Mouse (Mus musculus) kidney, adult 8-10 months (tissue): ENCODE results near the gene Hesx1.

ENCODE experiments used
- DNase-seq, 2 experiments: peaks; one replicate each; pipeline ENCODE4 v3.0.0; 2022

The Hesx1 gene

DNA sequence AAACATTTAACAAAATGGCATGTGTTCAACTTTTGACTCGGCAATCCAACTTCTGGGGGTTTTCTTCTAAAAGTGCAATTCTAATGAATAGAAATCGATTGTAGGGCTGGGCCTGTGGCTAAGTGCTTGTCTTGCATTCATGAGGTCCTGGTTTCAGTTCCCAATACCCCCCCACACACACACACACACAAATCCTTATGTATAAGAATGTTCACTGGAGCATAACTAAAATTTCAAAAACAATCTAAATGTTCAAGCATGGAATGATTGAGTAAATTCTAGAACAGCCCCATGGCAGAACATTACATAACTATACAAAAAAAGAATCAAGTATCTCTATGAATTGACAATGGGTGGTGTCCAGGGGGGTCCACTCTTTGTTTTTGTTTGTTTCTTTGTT is 23.7 kb downstream of the Hesx1 start:
- DNase-seq: no peak

DNA sequence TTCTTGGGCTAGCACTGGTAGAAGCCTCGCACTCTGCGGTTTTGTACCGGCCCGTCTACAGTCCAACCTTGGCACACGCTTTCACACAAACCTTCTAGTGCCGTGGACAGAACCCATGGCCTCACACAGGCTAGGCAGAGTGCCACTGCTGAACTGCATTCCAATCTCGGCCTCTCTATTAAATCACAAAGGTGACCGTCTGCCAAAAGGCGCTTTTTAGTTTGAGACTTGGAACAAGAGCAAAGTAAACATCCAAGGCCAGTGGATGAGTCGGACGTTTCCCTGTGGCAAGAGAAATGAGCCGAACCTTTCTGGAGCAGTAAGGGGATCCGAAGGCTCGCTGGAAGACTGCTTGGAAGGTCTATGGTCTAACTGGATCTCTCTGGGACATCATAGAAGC is 25.6 kb downstream of the Hesx1 start:
- peak in 1 of 2 experiments; percentile 31 for DNase-seq

DNA sequence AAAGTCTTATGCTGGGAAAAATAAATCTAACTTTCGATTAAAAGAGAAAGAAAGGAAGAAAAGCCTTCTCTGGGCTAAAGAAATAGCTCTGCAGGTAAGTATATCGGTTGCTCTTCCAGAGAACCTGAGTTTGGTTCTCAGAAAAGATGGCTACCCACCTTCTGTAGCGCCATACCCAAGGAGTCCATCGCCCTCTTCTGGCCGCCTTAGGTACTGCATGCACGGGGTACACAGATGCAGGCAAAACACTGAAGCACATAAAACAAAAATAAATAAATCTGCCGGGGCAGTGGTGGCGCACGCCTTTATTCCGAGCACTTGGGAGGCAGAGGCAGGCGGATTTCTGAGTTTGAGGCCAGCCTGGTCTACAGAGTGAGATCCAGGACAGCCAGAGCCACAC is 28.7 kb downstream of the Hesx1 start:
- peak in 1 of 2 experiments; percentile 80 for DNase-seq

DNA sequence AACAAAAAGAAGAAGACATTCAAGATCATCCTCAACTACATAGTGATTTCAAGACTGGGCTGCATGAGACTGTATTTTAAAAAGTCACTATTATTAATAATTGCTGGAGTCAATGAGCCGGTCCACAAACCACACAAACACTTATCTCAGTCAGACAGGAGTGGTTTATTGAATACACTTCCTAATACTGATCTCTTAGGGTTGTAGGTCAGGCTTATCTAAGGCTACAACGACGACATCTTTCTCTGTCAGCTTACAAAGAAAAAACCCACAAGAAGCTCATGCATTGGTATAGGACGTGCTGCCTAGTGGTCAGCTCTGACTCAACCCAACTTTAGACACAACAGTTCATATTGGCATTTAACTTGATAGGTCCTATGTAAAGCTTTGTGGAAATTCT is 30.4 kb downstream of the Hesx1 start:
- no peak for DNase-seq

DNA sequence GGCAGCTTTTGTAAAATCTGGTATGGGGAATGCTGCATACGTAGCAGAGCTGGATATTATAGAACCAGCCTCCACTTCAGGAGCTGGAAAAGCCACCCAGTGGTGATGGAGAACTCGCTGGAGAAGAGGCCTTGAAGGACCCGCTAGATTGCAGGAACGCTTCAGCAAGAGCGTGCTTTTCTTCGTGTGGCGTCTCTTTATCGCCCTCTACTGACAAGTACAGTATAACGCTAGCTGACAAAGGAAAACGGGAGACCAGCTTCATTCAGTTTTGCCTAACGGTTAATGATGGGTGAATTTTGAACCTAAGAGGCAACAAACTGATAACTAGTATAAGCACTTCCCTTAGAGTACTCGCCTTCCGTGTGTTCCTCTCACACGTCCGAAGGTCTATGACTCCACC is 35.6 kb downstream of the Hesx1 start:
- peak in 1 of 2 experiments; percentile 33 for DNase-seq

DNA sequence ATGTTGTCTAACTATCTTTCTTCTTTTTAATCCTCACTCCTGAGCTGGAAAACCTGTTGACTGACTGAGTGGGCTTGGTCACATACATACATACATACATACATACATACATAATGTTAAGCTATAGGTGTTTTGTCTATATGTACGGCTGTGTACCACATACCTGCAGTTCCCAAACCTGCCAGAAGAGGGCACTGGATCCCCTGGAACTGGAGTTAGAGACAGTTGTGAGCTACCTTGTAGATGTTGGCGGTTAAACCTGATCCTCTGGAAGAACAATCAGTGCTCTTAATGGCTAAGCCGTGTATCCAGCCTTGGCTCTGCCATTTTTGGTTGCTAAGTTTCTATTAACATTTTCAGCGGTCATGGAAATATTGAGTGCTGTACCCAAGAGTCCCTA is 36.9 kb downstream of the Hesx1 start:
- DNase-seq: peak; percentile 63 to 89

DNA sequence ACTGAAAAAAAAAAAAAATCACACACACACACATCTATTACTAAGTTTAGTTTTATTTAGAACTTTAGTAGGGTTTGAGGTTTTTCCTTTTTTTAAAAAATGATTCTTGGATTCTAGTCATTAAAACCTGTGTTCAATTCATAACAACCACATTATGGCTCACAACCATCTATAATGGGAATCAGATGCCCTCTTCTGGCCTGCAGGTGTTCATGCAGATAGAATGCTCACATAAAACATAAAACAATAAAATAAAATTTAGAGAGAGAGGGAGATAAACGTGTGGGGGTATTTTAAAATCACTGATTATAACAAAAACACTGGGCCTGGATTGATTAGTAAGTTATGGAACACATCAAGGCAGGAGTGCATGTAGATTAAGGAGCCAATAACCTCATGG is 43.3 kb downstream of the Hesx1 start:
- no peak for DNase-seq

DNA sequence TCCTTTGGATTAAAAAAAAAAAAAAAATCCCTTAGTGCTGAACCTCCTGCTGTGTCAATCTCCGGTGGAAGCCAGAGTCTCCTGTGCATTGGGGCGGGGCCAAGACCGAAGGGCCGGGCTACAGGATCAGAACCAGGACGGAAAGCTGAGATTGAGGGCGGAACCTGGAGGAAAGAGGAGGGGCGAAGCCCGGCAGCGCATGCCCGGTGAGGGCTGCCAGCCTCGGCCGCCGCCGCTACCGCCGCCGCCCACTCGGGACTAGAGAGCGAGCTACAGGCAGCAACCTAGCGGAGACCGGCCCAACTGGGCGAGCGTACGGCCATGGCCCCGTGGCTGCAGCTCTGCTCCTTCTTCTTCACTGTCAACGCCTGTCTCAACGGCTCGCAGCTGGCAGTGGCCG is 44.6 kb downstream of the Hesx1 start, which contains the start of gene Il17rd:
Gene Il17rd, plus strand, starts transcription at position 159 of the 400 bp plus-strand sequence.
- peak; percentile 96 to 97 for DNase-seq

DNA sequence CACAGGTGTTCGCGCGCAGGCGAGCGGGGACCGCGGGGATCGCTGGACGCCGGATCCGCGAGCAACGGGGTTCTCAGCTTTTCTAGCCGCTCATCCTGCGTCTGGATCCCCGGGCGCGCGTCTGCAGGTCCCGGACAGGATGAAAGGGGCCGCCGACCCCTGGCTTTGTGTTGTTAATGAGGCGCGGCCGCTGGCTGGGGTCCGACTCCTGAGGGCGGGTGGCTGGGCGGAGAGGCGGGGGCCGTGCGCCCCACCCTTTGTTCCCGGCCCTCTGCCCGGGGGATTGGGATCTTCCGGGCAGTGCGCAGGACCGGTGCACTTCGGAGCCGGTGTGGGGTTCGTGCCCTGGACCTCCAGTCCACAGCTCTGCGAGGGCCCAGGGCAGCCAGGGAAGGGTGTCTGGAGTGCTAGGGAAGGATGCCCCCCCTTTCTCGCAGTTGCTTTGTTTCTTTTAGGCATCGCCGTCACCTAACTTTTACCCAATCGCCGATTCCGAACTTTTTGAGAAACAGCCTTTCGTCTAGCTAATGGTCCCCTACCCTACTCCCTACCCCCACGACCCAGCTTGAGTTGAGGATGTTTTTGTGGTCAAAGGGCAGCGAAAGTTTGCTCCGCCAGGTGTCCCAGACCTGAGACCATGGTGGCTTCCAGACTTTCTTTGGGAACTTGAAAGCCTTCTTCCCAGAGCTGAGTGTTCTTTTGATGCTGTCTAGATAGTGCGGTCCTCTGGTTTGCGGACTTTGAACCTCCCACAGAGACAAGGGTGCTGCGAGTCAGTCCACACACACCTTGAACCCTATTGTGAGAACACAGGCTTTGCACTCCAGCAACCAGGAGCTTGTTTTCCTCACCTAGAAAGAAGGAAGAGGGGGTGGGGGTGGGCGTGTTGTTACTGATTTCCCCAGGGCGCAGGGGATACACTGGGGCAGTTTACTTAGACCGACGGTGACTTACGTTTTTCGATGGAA is 45.3 kb downstream of the Hesx1 start:
- DNase-seq: no peak

DNA sequence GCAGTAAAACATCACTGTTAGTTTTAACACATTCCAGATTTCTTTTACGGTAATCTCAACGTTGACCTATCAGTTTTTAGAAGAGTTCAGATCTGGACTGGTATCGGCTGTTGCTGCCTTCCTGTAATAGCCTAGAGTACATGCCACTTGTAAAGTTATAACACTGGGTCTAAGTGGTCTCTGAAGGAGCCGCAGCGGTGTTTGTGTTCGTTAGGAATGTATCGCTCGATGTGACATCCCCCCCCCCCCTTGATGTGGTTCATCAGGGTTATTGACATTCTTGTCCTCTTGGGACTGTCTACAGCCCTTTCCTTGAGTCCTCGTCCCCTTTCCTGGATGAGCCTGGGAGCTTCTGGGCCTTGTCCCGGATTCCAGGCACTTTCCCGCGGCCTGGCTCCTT is 46.2 kb downstream of the Hesx1 start:
- no peak for DNase-seq

DNA sequence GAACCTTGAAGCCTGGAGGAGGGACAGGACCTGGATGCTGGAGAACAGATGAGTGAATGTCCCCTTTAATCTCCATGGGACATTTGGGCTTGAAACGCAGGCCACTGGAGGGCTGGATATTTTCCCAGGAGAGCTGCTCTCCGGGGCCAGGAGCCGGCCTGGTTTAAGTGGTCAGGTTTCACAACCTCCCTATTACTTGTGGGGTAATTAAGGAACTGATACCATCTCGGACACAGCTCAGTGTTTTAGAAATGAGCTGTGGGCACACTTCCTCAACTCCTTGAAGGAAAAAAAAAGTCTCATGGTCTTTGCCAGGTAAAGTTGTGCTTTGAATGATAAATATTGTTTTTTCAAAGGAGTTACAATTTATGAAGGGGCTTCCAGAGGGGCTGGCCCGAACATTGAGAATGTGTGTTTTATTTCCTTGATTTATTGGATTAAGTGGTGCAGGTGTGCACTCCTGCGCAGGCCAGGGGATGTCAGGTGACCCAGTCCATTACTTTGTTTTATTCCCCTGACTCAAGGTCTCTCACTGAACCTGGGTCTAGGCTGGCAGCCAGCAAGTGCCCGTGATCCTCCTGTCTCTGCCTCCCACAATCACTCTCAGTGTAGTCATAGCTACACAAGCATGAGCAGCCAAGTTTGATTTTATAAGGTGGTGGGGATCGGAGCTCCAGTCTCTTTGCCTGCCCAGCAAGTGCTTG is 48.2 kb downstream of the Hesx1 start:
- DNase-seq: peak; percentile 57 to 64

DNA sequence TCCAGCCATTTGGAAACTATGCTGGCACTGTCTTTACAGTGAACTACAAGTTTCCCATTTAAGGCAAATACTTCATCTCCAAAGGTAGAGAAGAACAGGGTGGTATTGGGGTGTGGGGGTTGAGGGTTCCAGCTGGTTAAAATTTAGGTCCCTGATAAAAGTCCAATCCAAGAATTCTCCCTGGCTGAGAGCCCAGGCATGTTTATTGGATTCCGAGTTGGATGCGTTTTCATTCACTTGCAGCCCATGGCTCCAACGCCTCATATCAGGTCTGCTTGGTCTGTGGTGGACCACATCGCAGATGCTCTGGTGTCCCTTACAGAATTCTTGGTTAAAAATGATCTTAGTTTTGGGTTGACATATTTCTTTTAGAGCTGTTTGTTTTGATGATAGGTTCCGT is 49.2 kb downstream of the Hesx1 start:
- DNase-seq: peak; percentile 57 to 71

DNA sequence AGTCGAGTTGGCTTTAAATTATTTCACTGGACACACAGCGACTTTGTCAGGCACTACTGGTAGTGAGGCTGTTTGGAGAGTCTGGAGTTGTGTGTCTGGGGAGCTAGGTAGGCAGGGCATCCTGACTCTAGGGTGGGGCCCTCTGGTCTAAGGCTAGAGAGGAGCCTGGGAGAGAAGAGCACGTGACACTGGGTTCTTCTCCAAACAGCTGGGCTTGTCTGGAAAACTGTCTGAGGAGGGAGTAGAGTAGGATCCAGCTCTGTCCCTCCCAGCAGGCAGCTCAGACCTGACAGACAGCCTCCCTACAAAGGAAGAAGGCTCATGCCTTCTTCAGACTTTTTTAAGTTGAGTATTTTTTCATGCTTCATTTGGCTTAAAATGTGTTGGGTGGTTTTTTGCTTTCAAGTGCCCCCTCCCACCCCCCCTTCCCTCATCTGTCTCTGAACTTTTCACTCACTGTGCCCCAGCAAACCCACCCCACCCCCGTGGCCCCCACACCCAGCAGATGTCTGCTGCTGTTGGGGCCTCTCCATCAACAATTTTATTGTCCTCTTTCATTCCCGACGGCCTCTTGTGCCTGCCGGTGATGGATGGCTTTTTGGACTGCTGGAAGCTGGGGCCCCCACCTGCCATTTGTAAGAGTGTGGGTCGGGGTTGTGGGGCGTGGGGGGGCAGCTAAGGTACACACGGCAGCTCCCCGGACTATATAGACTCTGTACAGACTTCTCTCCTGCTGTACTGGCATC is 50.2 kb downstream of the Hesx1 start:
- DNase-seq: no peak

DNA sequence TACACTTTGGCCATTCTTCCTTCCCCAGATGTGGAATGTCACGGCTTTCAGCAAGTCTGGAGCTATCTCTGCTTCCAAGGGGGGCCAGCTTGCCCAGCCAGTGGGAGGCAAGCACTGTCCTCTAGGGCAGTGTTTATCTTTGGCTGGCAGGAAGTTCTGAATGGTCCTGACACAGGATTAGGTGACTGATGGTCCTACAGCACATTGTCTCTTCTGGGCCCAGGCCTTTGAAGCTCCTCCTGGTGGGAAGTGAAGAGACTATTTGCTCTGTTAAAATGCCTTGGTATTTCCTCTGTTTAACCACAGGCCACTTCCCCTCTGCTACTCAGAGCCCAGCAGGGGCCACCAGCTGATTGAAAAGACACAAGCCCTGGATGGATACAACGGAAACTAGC is 50.7 kb downstream of the Hesx1 start:
- DNase-seq: no peak

DNA sequence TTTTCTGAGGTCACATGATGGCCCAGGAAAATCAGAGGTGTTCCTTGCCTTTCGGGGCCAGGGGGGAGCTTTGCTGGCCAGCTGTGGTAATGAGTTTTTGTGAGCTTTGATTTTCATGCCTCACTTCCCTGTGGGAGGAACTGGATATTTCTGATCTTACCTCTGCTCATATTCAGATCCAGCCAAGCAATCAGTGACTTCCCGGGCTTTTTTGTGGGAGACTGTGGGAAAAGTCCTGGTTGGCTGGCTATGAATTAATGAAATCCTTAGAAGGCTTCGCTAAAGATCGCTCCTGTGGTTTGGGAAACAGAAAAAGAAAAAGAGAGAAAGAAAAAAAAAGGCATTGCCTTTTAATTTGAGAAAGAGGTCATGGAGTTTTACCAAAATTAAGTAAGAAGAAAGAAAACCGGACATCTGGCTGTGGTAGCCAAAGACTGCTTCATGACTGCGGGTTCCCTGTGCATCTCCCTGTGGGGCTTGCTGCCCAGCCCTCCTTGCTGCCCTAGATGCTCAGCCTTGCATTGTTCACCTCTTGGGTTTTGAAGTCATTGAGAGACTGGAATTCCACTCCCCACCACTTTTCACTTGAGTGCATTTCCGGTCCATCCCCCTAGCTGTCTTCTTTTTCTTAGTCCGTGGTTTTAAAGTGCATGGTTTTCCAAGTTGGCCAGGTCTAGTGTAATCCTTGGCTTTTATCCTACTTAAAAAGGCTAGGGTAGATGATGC is 54.2 kb downstream of the Hesx1 start:
- DNase-seq: no peak

DNA sequence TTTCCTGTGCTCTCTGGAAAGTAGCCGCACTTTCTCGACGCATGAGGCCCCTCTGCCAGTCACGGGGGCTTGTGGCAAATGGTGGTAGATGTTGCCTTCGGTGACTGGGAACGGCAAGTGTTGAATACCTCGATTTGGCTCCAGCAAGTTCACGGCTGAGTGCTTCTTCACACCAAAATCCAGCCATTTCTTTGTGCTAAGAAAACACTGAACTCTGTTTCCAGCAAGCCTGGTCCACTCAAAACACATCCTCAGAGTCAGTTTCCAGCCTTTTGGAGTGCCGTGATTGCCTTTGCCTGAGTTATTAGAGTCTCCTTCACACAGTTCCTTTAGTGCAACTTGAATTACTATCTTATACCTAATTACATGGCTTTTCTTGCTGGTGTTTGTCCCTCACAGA is 55.8 kb downstream of the Hesx1 start:
- DNase-seq: no peak

DNA sequence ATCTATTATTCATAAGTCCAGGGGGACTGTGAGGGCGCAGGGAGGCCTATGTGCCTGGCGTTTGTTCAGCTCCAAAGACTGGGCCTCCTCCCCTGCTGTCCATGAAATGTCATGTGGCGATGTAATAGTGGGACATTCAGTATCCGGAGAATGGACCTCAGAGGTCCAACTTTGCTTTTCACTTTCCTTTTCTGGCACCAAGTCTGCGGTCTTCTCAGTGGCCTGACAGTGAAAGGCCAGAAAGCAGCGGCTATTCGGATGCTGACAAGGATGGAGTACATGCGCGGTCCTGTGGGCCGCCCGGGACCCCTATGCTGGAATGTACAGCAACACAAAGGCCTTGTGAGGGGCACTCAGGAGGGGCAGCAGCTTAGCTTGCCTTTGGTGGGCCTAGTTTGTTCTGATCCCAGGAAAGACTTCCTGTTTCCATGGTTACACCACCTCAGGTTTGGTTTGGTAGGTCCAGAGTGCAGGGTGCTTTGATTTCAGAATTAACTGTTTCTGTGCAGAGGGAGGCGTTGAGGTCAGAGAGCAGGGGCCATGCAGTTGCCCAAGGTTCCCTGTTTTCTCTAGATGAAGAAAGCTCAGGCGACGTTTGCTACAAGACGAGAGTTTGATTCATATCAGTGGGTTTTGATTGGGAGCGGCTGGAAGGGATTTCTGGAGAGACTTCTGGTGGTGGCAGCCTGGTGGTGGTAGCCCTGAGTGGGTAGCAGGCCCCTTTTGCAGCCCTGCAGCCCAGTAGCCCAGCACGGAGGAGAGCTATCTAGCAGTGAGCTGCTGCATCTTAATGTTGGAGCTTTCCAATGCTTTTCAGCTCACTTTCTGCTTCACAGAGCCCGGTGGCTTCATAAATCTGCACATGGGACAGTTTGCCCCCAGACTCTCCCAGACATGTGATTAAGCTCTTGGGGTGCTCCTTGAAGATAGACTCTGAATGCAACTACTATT is 56.6 kb downstream of the Hesx1 start:
- DNase-seq: no peak

DNA sequence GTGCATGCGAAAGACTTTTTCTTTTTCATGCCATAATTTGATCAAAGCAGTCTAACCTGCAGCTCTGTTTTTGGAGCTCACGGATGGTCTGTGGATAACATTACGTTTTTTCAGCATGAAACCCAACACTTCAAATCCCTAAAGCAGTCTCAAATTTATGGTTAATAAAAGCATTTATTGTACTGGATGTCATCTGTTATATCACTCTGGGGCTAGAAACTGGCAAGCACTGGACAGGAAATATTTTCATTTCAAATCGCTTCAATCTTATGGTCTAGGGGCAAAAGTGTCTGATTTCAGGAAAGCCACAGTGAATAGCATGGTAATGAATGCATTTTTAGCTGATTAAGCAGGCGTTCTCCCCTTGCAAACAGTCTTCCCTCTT is 57.3 kb downstream of the Hesx1 start:
- no peak for DNase-seq
